Mouse (Mus musculus): ENCODE results near the gene Lcn2.

DNA sequence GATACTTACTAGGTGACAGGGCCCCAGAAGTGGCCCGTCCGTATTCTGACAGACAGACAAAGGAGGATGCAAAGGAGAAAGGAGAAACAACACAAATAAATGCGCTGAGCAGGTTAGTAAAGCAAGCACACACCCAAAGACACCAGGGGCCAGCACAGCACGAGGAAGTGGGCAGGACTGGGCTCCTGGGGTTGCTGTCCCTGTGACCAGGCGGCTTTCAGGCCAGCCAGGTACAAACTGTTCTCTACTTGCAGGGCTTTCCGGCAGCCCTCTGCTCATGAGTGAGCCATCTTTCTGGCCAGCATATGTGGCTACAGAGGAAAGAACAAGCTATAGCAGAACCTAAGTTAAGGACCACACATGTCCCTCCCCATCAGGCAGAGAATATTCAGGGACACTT, 32.6 kb upstream of the Lcn2 start:
- no peak for TF ChIP-seq CTCF (conservative IDR thresholded peaks at IDR 0.05; ENCODE audit: low read length)
- no peak for TF ChIP-seq NANOG (IDR thresholded peaks at IDR 0.05; ENCODE audit: borderline replicate concordance, low read length)
- no peak for TF ChIP-seq POU5F1 (IDR thresholded peaks at IDR 0.05; ENCODE audit: borderline replicate concordance, low read length)
